Mouse (Mus musculus) frontal cortex, adult (tissue): ENCODE results near the gene Nhlh1.
A peak's percentile ranks its signal among the peaks of the same experiment; 100 is the strongest.

Experiments
- ATAC-seq: cut with Nextera tagmentation; 2 replicates; pipeline ENCODE4 v1.9.2; 2017; ENCODE audit warnings: mild to moderate bottlenecking, moderate library complexity, mixed read lengths; ENCODE audit not compliant: low TSS enrichment

Gene Nhlh1

DNA sequence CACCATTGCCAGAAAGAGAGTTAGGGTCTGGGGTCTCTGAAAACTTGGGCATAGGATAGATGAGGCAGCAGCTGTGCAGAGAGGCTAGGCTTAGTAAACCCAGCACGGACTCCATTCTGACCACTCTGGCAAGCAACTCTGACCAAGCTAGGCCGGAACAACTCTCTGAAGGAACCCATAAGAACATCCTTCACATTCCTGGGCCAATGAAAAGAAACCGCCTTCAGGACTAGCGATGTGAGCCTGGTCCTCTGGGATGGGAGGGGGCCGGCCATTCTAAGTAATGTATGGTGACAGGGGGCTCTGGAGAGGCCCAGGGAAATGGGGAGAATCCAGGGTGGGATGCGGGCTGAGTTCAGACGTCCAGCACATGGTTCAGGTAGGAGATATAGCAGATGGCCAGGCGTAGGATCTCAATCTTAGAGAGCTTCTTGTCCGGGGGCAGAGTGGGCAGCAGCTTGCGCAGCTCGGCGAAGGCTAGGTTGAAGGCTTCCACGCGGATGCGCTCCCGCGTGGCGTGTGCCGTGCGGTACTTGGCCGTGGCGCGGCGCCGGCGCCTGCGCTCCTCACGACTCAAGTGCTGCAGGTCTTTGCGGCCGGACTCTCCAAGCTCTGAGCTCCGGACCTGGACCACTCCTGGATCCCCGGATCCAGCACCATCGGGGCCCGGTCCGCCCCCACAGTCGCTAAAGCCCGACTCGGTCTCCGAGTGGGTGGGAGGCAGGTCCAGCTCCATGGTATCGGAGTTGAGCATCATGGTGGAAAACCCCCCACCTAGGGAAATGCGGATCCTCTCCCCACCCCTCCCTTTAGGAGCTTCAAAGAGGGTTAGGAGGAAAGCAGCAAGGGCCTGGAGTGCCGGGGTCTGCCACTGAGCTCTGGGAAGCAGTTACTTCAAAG, 3.6 kb downstream of the Nhlh1 start:
- peak; percentile 48 for ATAC-seq

- no peak for ATAC-seq
Measured at GRCm38 (mm10) chr1:172052766-172053279, 4.5 kb downstream of the Nhlh1 start.

- no peak for ATAC-seq
Measured at GRCm38 (mm10) chr1:172049131-172049782, 8.1 kb downstream of the Nhlh1 start.

DNA sequence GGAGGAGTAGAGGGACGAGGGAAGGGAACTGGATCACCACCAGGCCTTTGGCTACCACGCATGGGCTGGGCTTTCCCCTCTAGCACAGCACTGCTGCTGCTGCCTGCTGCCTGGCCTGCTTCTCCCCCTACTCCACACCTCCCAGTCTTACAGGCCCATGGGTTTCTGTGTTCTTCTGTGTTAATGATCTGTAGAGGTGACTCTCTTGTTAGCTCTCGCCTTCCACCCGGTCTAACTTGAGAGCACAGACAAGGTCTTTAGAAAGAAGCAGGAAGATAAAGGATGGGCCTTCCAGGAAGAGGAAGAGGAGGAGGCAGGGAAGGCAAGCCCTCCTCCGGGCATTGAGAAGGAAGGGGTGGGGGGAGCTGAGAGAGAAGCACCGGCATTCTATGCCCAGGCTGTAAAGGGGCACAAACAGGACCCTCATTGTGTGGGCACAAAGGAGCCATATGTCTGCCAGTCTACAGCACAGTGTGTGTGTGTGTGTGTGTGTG, 9.1 kb downstream of the Nhlh1 start:
- 0 out of 2 replicates have a peak, but pooled peaks have one; percentile 14 for ATAC-seq

DNA sequence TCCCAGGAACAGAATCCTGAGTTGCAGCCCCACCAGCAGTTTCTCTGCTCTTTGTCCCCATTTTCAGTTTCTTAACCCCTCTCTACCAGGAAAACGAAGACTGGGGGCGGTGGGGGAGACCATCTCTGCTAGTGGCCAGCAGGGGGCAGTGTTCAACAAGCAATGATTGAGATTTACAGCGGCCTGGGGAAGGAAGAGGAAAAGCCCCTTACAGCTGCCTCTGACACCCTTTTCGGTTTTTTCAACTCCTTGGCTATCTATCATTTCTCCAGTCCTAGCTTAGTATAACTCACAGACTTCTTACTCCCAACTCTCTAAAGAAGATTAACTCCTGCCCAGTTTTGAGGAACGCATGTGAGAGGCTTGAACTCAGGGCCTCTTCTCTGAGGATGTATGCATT, 10.4 kb downstream of the Nhlh1 start:
- peak; percentile 66 for ATAC-seq

- peak; percentile 69 for ATAC-seq
Measured at GRCm38 (mm10) chr1:172046410-172046809, 11.0 kb downstream of the Nhlh1 start.

DNA sequence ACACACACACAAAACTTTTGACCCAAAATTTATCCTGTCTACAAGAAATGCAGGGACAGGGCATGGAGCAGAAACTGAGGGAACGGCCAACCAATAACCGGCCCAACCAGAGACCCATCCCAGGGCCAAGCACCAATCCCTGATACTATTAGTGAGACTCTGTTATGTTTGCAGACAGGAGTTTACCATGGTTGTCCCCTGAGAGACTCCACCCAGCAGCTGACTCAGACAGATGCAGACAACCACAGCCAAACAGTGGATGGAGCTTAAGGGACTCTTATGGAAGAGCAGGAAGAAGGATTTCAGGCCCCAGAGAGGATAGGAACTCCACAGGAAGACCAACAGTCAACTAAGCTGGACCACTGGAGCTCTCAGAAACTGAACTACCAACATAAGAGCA, 27.5 kb downstream of the Nhlh1 start:
- ATAC-seq, result no peak

GRCm38 (mm10) chr1:172028394-172029275, 28.7 kb downstream of the Nhlh1 start, which contains the start of gene Vangl2:
Gene Vangl2, minus strand, starts transcription at chr1:172028444.
- no peak for ATAC-seq

DNA sequence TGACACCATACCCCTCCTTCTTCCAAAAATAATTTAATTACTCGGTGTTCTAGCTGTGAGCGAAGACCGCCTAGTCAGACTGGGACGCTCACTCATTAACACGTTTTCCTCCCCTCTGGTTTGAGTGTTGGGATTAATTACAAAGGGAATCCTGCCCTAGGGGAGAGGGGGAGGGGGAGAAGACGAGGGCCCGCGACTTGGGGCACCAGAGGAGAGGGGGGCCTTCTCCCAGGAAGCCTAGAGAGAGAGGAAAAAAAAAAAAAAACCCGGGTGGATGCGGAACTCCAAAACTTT, 29.6 kb downstream of the Nhlh1 start:
- ATAC-seq, result no peak

GRCm38 (mm10) chr1:172027010-172027808, 30.2 kb downstream of the Nhlh1 start:
- ATAC-seq, result peak; percentile 70

DNA sequence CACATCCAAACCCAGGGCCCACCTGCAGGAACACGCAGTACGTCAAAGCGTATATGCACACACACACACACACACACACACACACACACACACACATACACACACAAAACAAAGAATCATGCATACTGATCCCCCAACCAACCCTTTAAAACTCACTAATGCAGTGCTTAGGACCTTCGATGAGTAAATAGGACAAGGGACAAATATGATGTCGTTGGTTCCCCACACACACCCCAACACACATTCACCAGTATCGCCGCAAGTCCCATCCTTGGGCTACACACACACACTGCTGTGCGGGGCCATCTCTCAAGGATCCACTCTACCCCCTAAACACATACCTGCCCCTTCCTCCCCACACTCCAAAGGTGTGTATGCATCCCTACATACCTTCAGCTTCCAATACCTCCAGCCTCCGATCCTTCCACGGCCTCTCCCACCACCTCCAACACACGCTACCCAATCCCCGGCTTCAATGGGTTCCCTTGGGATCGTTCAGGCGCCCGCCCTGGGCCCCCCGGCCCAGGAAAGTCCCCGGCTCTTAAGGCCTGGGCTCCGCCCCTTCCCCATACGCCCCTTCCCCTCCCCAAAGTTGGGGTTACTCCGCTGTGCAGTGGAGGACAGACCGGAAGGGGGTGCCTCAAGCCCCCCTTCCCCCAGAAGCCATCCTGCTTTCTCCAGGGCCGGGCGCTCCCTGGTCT, 31.0 kb downstream of the Nhlh1 start:
- peak; percentile 42 for ATAC-seq

DNA sequence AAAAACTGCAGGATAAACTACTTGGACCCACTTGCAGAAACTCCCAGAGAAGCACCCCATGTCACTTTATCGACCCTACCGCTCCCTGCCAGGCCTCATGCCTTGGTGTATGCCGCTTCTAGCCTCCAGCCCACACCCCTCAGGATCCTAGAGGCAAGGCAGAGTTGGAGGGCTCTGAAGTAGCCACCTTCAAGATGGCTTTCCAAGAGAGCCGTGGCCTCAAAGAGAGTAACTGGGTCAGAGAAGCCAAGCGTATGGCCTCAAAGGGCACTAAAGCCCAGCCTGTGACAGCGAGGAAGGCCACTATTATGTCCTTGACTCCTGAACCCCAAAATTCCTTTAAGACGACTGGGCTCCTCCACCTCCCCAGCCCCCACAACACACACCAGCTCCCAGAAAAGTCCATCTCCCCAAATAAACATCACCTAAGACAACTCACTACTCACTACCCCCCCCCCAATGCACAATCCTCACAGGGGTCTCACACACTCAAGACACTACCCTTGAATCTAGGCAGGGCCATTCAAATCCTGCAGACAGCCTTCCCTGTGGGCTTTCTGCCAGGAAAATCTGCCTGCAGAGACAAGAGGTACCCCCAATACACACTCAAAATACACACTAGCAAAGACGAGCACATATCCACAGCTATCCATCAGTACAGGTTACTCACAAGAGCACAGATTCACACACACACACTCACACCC, 32.0 kb downstream of the Nhlh1 start:
- no peak for ATAC-seq

GRCm38 (mm10) chr1:172024140-172024895, 33.1 kb downstream of the Nhlh1 start:
- ATAC-seq, result no peak

GRCm38 (mm10) chr1:172019863-172020521, 37.4 kb downstream of the Nhlh1 start:
- ATAC-seq, result peak; percentile 62

DNA sequence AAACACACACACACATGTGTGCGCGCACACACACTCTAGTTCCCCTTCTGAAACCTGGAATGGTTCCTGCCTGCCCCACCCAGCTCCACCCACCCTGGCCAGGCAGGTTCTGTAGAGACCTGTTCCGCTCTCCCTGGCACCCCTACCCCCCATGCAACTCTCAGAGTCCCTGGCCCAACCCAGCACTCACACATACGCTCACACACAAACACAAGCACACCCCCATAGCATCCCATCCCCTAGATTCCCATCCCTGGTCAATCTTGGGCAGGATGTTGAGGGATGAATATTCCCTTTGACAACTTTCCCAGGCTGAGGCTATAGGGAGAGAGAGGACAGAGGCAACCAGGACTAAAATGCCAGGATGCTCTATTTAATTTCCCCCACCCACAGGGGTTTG, 38.0 kb downstream of the Nhlh1 start:
- no peak for ATAC-seq

GRCm38 (mm10) chr1:172018336-172019311, 38.7 kb downstream of the Nhlh1 start:
- no peak for ATAC-seq

DNA sequence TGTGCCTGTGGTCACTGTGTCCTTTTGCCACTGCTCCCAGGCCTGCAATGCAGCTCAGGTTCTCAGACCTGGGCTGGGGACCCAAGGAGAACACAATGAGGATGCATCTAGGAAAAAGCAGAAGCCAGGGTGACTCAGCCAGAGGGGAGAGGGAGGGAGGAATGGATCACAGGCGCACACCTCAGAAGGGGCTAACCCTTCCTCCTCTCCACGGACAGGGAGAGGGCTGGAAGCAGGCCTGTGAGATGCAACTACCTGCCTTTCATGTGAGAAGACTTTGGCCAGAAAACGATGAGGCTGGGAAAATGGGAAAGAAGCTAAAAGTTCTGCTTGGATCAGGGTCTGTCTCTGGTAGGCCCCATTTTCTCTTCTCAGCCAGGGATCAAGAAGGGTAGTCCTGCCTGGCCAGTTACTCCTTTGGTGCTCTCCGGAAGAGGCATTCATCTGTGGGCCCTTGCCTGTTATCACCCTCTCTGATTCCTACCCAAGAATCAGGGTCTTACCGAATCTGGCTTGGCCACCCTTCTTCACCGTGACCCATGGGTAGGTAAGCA, 39.8 kb downstream of the Nhlh1 start:
- no peak for ATAC-seq
